Mouse (Mus musculus): Measurements from ENCODE around the gene Disp3. TPM values are rescaled to one million over a fixed set of nuclear protein-coding genes. Genes with fewer than 3 reads are reported as not detected.
A peak's percentile ranks its signal among the peaks of the same experiment; 100 is the strongest.

Disp3 gene
- total RNA-seq, 2 experiments from 2014 or later = 0.10 to 0.13 TPM

DNA sequence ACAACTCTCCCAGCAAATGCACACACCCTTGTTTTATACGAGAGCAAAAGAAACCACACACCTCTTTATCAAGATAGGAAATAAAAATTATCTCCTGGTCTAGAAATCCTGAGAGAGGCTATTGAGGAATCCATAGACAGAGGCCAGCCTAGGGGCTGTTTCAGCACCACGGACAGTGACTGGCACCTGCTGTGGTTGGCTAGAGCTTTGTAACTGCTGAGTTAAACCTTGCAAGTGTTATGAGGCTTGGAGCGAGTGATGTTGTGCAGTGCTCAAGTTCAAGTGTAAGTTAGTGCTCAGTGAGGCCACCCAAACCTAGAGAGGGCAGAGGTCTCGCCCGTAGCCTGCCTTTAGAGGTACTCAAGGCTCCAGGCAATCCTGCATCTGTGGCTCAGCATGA lies 5.6 kb upstream of the Disp3 start:
- intact Hi-C loops (cut with DNase I; ENCODE audit: low total_unique reads) = no loop called here
- peak; percentile 32 for DNase-seq

DNA sequence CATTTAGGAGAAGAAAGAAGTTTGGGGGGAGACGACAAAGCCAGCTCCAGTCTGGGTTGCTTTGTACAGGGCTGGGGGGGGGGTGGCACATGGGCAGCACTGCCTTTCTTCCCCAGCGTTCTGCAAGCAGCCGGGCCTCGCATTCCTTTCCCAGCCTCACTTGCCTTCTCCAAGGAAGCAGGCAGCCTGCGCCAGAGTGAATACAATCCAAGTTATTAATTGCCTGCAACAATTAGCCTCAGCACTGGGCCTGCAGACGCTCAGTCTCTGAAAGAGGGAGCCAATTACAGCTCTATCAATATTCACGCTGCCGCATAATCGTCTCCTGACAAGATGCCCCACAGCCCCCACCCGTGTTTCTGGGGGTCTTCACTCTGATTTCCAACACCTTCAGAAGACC lies 4.1 kb upstream of the Disp3 start:
- intact Hi-C loops (cut with DNase I; ENCODE audit: low total_unique reads) = no loop called here
- no peak for DNase-seq

GRCm38 (mm10) chr4:148291080-148291479 lies 3.3 kb upstream of the Disp3 start:
- no peak for DNase-seq
- intact Hi-C loops (cut with DNase I; ENCODE audit: low total_unique reads) = no loop called here

DNA sequence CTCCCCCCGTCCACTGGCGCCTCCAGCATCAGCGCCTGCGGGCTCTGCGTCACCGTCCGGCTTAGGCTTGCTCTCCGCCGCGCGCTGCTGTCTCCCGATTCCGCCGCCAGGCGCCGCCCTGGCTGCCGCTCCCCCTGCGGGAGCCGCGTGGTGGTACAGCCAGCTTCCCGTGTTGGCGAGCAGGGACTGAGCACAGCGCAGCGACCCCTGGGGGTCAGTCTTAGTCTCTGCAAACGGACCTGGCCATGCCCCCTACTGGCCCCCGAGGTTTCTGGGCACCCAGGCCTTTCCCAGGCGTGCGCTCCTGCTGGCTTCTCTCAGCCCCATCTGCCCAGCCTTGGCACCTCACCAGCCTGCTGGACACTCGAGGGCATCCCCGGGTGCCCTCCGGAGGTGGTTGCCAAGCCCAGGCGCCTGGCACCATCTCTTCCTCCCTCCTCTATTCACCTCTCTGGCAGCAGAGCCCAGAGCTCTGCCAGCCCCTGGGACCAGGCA lies 337 bp upstream of the Disp3 start:
- DNase-seq = peak; percentile 71
- intact Hi-C loops (cut with DNase I; ENCODE audit: low total_unique reads) = loop anchor here (10.0 kb wide), 1 partner anchor 137 kb away; no protein-coding TSS in a partner anchor

DNA sequence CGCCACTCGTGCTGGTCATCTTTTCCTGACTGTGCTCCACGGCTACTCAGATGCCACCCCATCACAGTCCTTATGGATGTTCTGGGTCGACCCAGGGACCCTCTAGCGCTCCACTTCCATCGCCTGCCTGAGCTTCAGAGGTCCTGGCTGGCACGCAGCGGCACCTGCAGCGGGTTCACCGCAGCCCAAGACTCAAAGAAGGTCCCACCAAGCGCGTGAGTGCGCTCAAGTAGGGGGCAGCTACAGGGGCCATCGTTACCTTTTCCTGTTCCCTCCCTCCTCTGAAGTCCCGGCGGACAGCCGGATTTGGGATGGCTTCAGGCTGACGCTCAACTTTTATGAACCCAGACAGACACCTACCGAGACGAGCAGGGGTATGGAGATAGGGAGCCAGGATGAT lies 724 bp downstream of the Disp3 start:
- no peak for DNase-seq
- intact Hi-C loops (cut with DNase I; ENCODE audit: low total_unique reads) = loop anchor here (10.0 kb wide), 1 partner anchor 138 kb away; no protein-coding TSS in a partner anchor

DNA sequence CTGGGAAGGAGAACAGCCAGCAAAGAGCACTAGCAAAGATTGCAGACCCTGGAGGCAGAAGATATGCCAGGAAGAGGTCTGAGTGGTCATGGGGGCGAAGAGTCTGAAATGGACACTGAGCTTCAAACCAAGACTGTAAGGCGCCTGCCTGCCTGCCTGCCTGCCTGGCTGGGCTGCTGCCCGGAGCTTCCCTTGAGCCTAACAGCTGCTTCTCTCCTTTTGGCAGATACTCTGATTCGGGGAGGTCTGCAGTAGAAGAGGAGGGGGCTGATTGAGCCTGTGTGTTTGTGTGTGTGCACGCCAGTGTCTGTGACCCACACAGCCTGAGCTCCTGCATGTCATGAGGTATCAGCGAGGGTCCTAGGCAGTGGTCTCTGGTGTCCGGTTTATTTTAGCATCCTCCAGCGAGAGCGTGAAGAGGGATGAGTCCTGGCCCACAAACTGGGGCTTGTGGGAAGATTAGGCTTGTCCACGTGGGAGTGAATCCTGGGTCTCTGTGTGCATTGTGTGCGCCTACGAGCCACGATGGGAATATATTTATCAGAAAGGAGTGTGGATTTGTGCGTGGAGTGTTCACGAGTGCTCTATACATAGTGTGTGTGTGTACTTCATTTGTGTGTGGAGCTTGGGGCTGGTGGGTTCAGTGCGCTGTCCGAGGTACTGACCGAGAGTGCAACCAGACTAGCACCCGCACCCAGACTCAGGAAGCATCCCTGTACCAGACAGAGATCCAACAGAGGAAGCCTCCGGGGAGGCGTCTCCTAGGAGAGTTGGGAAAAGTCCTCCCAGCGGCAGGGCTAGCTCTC lies 1.3 kb downstream of the Disp3 start:
- intact Hi-C loops (cut with DNase I; ENCODE audit: low total_unique reads) = loop anchor here (10.0 kb wide), 1 partner anchor 138 kb away; no protein-coding TSS in a partner anchor
- DNase-seq = peak; percentile 19

- DNase-seq = no peak
- intact Hi-C loops (cut with DNase I; ENCODE audit: low total_unique reads) = loop anchor here (10.0 kb wide), 1 partner anchor 141 kb away; no protein-coding TSS in a partner anchor
Measured at GRCm38 (mm10) chr4:148284219-148284618, 3.5 kb downstream of the Disp3 start.

- intact Hi-C loops (cut with DNase I; ENCODE audit: low total_unique reads) = no loop called here
- no peak for DNase-seq
Measured at GRCm38 (mm10) chr4:148276816-148277491, 10.8 kb downstream of the Disp3 start.

GRCm38 (mm10) chr4:148274671-148275070 lies 13.1 kb downstream of the Disp3 start:
- DNase-seq = no peak
- intact Hi-C loops (cut with DNase I; ENCODE audit: low total_unique reads) = no loop called here

GRCm38 (mm10) chr4:148273229-148273628 lies 14.5 kb downstream of the Disp3 start:
- intact Hi-C loops (cut with DNase I; ENCODE audit: low total_unique reads) = no loop called here
- DNase-seq = no peak

DNA sequence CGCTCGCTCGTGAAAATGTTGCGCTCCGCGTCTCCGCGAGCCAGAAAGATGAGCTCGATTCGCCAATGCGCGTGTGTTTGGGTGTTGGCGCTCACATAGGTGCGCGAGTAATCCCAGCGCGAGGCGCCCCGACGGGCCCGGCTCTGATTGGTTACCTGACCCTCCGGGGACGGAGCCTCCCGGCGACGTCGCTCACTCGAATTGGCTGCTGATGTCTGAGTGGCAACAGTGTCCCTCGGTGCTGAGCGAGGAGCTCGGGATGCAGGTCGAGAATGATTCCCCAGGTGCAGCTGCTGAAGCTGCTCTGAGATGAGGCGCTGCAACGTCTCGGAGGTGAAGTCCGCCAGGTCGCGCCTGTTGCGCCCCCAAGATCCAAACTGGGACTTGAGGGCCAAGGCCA lies 16.1 kb downstream of the Disp3 start:
- intact Hi-C loops (cut with DNase I; ENCODE audit: low total_unique reads) = no loop called here
- DNase-seq = no peak

DNA sequence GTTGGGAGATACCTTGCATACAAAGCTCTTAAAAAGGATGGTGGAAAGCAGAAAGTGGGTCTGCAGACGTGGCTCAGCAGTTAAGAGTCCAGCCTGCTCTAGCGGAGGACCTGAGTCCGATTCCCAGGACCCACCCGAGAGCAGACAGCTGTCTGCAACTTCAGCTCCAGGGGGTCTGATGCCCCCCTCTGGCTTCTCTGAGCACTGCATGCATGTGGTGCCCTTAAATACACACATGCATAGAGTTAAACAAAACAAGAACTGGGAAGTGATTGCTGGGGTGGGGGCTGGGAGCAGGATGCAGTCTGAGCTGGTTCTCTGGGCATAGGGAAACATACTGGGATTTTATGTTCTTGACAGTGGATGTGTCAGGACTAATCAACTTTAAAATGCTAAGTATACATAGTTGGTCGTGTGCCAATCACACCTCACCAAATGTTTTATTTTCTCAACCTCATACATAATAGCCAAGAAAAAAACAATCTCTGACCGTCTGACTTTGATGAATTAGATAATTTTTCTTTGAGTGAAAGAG lies 20.7 kb downstream of the Disp3 start:
- DNase-seq = no peak
- intact Hi-C loops (cut with DNase I; ENCODE audit: low total_unique reads) = no loop called here

- DNase-seq = no peak
- intact Hi-C loops (cut with DNase I; ENCODE audit: low total_unique reads) = no loop called here
Measured at GRCm38 (mm10) chr4:148259941-148260340, 27.8 kb downstream of the Disp3 start.

- intact Hi-C loops (cut with DNase I; ENCODE audit: low total_unique reads) = no loop called here
- no peak for DNase-seq
Measured at GRCm38 (mm10) chr4:148249341-148249740, 38.4 kb downstream of the Disp3 start.

DNA sequence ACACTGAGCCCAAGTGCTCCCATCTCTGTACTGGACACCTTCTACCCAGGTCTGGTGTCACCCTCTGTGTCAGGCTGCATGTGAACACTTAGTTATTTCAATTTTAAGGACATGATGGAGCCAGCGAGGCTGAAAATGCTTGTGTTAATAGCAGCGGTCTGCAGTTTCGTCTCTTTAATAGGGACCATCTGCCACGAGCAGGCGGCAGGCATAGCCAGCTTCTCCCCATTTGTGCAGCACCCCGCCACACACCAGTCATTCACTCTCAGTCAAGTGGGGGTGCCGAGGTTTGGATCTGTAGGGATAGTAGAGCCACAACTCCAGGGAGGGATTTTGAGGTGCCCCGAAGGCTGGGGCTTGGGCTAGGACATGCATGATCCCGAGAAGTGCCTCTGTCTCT lies 47.4 kb downstream of the Disp3 start:
- no peak for DNase-seq
- intact Hi-C loops (cut with DNase I; ENCODE audit: low total_unique reads) = no loop called here

GRCm38 (mm10) chr4:148239474-148240130 lies 48.2 kb downstream of the Disp3 start:
- DNase-seq = no peak
- intact Hi-C loops (cut with DNase I; ENCODE audit: low total_unique reads) = no loop called here

DNA sequence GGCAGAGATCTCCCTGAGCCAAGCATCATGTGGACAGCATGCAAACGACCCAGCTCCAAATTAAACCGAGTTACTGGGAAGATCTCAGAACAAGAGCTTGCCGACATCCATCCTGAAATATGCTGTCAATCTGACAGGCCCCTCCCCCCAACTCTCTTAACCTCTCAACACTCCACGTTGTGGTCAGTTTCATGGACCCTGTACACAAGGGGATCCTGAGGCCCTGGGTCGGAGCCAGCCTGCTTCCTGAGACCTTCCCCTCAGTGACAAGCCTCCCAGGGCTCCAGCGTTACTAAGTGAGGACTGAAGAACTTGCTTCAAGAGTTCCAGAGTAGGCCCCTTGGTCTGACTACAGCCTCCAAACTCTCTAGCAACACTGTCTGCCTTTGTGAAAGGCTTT lies 48.8 kb downstream of the Disp3 start:
- no peak for DNase-seq
- intact Hi-C loops (cut with DNase I; ENCODE audit: low total_unique reads) = no loop called here

DNA sequence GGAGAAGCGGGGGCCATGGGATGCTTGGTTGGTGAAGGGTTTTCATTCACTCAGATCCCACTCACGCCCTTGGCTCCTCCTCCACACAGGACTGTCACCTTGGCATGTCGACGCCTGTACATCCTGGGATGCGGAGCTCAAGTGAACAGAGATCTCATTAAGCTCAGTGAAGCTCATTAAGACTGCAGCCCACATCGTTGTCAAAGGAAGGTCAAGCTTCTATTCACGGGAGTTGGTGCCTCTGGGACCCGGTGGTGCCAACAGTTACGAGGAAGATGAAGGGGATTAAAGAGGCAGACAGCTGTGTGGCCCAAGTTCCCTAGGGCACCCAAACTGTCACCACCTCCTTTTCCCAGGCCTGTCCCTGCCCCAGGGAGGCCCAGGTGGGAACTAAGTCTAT lies 49.5 kb downstream of the Disp3 start:
- DNase-seq = no peak
- intact Hi-C loops (cut with DNase I; ENCODE audit: low total_unique reads) = no loop called here

GRCm38 (mm10) chr4:148236664-148237063 lies 51.1 kb downstream of the Disp3 start:
- intact Hi-C loops (cut with DNase I; ENCODE audit: low total_unique reads) = no loop called here
- DNase-seq = no peak

GRCm38 (mm10) chr4:148233061-148233460 lies 54.7 kb downstream of the Disp3 start:
- no peak for DNase-seq
- intact Hi-C loops (cut with DNase I; ENCODE audit: low total_unique reads) = no loop called here
